Mouse (Mus musculus) liver, adult 2 months (tissue): ENCODE data around the gene Mlh1. TPM values are rescaled to one million over a fixed set of nuclear protein-coding genes. Genes with fewer than 3 reads are reported as not detected.

Experiments
- DNase-seq: peaks from one replicate; pipeline ENCODE4 v3.0.0-alpha.2; 2011; ENCODE audit warnings: low read depth, low spot score; ENCODE audit errors: extremely low read depth
- H3K27ac ChIP-seq: fragments of 200-500 bp; replicated peaks from 2 replicates; pipeline ENCODE4 v1.5.1; 2012; ENCODE audit warnings: low read depth, mild to moderate bottlenecking, control low read depth, inconsistent platforms, low read length; ENCODE audit not compliant: insufficient read depth
- H3K27me3 ChIP-seq: fragments of 200-500 bp; 2 replicates; pipeline ENCODE4 v1.6.1; 2012; ENCODE audit warnings: mild to moderate bottlenecking, moderate library complexity, low read length, inconsistent platforms; ENCODE audit not compliant: control insufficient read depth, insufficient read depth
- H3K36me3 ChIP-seq: fragments of 200-500 bp; 2 replicates; pipeline ENCODE4 v1.6.1; 2012; ENCODE audit warnings: low read length, inconsistent platforms; ENCODE audit not compliant: control insufficient read depth, insufficient read depth
- H3K4me1 ChIP-seq: fragments of 200-500 bp; 2 replicates; pipeline ENCODE4 v1.6.1; 2011; ENCODE audit warnings: low read length; ENCODE audit not compliant: control insufficient read depth, insufficient read depth
- H3K4me3 ChIP-seq: fragments of 200-500 bp; 2 replicates; pipeline ENCODE4 v1.5.1; 2011; ENCODE audit warnings: low read depth, mild to moderate bottlenecking, control low read depth, low read length, moderate library complexity; ENCODE audit not compliant: insufficient read depth
- H3K79me2 ChIP-seq: fragments of 200-500 bp; 2 replicates; pipeline ENCODE4 v1.6.1; 2012; ENCODE audit warnings: inconsistent platforms, mild to moderate bottlenecking, low read length, moderate library complexity; ENCODE audit not compliant: control insufficient read depth, insufficient read depth
- H3K9ac ChIP-seq: fragments of 200-500 bp; 2 replicates; pipeline ENCODE4 v1.6.1; 2012; ENCODE audit warnings: low read depth, mild to moderate bottlenecking, control low read depth, inconsistent platforms, low read length
- CTCF ChIP-seq: fragments of 200-500 bp; IDR thresholded peaks from 2 replicates; pipeline ENCODE4 v1.5.1; 2011; ENCODE audit warnings: low read depth, low read length, control low read depth
- POLR2A ChIP-seq: fragments of 200-500 bp; IDR thresholded peaks from 2 replicates; pipeline ENCODE4 v1.6.1; 2011; ENCODE audit warnings: low read length, control low read depth; ENCODE audit not compliant: insufficient read depth; ENCODE audit errors: extremely low read depth
- WGBS: fragments of 180-500 bp; shearing (Covaris S2); methylation state at CpG from one replicate; pipeline ENCODE4 v1.1.7; 2018; 5-methylcytosine and 5-hydroxymethylcytosine counted together
- polyA plus RNA-seq: library from polyadenylated mRNA; depleted of rRNA; stranded (reverse); fragments of >200 nt; gene quantifications from 2 replicates; pipeline ENCODE4 v1.2.3, GENCODE M21; 2012
- total RNA-seq: library from RNA; depleted of rRNA; stranded (reverse); fragments of >200 nt; gene quantifications from 2 replicates; pipeline ENCODE4 v1.2.3, GENCODE M21; 2014

Mlh1 gene
- total and polyA plus RNA-seq, 2 experiments, result 8.8 to 13.9 TPM

GRCm38 (mm10) chr9:111290539-111291100 is 19.0 kb upstream of the Mlh1 start:
- no peak overlapping the region for H3K4me3 ChIP-seq
- 83% methylated on average over 11 of the region's 11 CpGs for WGBS
- no peak for DNase-seq
- H3K27ac ChIP-seq, result no peak overlapping the region
- H3K27me3 ChIP-seq, result no peaks in the 10 kb centered on the region
- no peaks in the 10 kb centered on the region for H3K79me2 ChIP-seq
- peaks cover 1% of the 10 kb centered on the region; the same call in 1 of the 2 replicates for H3K4me1 ChIP-seq
- no peak overlapping the region for H3K9ac ChIP-seq
- no peaks in the 10 kb centered on the region for H3K36me3 ChIP-seq
- TF ChIP-seq POLR2A, result no peak
- no peak for TF ChIP-seq CTCF

DNA sequence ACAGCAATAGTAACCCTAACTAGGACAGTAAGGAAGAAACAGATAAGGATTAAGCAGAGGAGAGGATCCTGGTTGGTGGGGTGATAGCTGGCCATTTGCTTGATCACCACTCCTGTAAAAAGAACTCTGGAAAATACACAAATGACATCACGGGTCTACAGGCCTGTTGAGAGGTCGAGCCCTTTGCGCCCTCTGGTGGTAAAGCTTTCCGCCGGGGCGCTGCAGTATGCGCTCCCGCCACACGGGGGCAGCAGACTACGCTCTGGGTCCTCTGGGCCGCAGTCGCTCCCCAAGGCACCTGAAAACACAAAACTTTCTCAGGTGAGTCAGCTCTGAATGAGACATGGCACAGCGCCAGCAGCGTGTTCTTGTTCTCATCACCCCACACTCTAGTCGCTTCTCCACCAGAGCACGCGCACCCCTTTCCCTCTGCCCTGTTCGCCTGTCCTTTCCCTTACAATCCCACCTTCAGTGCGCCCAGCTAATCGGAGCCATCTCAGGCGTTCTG is 18.3 kb upstream of the Mlh1 start:
- DNase-seq, result peak; percentile 81
- H3K4me3 ChIP-seq, result peak overlapping the region; percentile 17; the same call in 1 of the 2 replicates
- H3K36me3 ChIP-seq, result no peaks in the 10 kb centered on the region
- H3K79me2 ChIP-seq, result no peaks in the 10 kb centered on the region
- peaks cover 1% of the 10 kb centered on the region; the same call in 1 of the 2 replicates for H3K4me1 ChIP-seq
- no peaks in the 10 kb centered on the region for H3K27me3 ChIP-seq
- peak overlapping the region; percentile 20; the same call in 1 of the 2 replicates for H3K9ac ChIP-seq
- WGBS, result 17% methylated on average over 21 of the region's 21 CpGs
- no peak overlapping the region for H3K27ac ChIP-seq
- no peak for TF ChIP-seq POLR2A
- peak; percentile 100 for TF ChIP-seq CTCF

GRCm38 (mm10) chr9:111289294-111289831 is 17.8 kb upstream of the Mlh1 start:
- peak overlapping the region; percentile 17; the same call in 1 of the 2 replicates for H3K4me3 ChIP-seq

DNA sequence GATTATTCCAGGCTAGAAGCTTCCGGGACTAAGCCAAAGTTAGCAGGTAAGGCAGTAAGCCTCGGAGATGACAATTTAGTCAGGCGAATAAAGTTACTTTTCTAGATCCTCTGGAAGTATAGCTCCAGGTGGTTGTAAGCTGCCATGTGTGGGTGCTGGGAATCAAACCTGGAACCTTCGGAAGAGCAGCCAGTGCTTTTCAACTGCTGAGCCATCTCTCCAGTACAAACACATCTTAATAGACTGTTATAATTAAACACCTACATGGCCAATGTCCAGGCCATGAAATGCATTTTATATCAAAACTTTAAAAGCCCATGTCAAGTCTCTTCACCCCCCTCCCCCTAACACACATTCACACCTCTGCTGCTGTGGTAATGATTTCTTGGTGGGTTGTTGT is 16.4 kb upstream of the Mlh1 start:
- no peak for DNase-seq
- Histone ChIP-seq H3K27ac (no peak overlapping the region), H3K4me1 (peaks cover 1% of the 10 kb centered on the region; the same call in 1 of the 2 replicates), H3K79me2 (no peaks in the 10 kb centered on the region), H3K27me3 (no peaks in the 10 kb centered on the region), H3K9ac (no peak overlapping the region), H3K4me3 (no peak overlapping the region), H3K36me3 (no peaks in the 10 kb centered on the region)
- no peak for TF ChIP-seq CTCF
- no peak for TF ChIP-seq POLR2A
- WGBS, result 92% methylated on average over 4 of the region's 4 CpGs

More at GRCm38 (mm10) chr9:111289294-111289831, 17.8 kb upstream of the Mlh1 start:
- H3K27ac ChIP-seq, result no peak overlapping the region
- no peak for DNase-seq
- H3K27me3 ChIP-seq, result no peaks in the 10 kb centered on the region
- WGBS, result 52% methylated on average over 9 of the region's 9 CpGs
- no peaks in the 10 kb centered on the region for H3K36me3 ChIP-seq
- no peak overlapping the region for H3K9ac ChIP-seq
- no peak for TF ChIP-seq CTCF
- TF ChIP-seq POLR2A, result no peak
- no peaks in the 10 kb centered on the region for H3K79me2 ChIP-seq
- H3K4me1 ChIP-seq, result peaks cover 1% of the 10 kb centered on the region; the same call in 1 of the 2 replicates

DNA sequence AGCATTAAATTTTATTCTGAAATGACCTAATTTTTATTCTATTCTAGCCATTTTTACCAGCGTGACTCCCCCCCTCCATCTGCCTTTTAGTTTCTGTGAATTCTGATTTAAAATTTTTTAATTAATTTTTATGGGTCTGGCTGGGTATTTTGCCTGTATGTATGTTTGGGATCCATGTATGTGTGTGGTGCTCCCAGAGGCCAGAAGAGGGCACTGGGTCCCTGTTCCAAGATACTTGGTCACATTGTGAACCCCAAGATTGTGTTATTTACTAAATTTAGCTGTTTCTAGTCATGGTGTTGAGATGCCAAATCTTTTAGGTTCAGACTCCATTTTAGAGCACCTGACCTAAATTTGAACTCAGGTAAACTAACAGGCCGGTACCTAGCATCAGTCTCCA is 14.9 kb upstream of the Mlh1 start:
- TF ChIP-seq POLR2A (no peak), CTCF (no peak)
- H3K4me3 ChIP-seq, result no peak overlapping the region

DNA sequence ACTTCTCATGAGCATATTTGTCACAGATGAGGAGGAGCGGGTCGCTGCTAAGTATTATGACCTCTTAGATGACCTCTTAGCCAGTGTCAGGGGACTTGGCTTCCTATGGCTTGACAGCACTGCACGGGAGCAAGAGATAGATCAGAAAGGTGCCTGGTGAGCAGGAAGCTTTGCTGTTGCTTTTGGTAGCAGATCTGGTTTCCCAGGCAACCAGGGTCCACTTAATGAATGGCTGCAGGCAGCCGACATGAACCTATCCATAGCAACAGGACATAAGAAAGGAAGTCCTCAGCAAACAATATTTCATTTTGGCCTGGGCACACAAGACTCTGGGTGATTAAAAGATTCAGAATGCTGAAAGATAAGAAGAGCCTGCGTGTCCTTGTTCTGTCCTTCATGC is 14.1 kb upstream of the Mlh1 start:
- no peak overlapping the region for H3K4me3 ChIP-seq
- no peaks in the 10 kb centered on the region for H3K27me3 ChIP-seq
- H3K9ac ChIP-seq, result no peak overlapping the region
- WGBS, result 53% methylated on average over 5 of the region's 5 CpGs
- no peak for DNase-seq
- no peaks in the 10 kb centered on the region for H3K36me3 ChIP-seq
- peaks cover 1% of the 10 kb centered on the region; the same call in 1 of the 2 replicates for H3K4me1 ChIP-seq
- no peak overlapping the region for H3K27ac ChIP-seq
- TF ChIP-seq CTCF, result no peak
- TF ChIP-seq POLR2A, result no peak
- no peaks in the 10 kb centered on the region for H3K79me2 ChIP-seq

More for the DNA sequence above, 14.9 kb upstream of the Mlh1 start:
- Histone ChIP-seq H3K4me1 (peaks cover 1% of the 10 kb centered on the region; the same call in 1 of the 2 replicates), H3K27ac (no peak overlapping the region), H3K79me2 (no peaks in the 10 kb centered on the region), H3K36me3 (no peaks in the 10 kb centered on the region), H3K9ac (no peak overlapping the region), H3K27me3 (no peaks in the 10 kb centered on the region)
- 79% methylated on average over 2 of the region's 2 CpGs for WGBS
- no peak for DNase-seq
